Mouse (Mus musculus): ENCODE measurements around the gene Ptprr. TPM values are rescaled to one million over a fixed set of nuclear protein-coding genes. Genes with fewer than 3 reads are reported as not detected.

The Ptprr gene
- total RNA-seq, 2 experiments from 2014 or later, result 17.0 to 18.5 TPM

GRCm38 (mm10) chr10:116196596-116197415 is 178.8 kb downstream of the Ptprr start:
- peak; percentile 29 to 33 for DNase-seq (ENCODE audit: low spot score in 2 of 2)

- DNase-seq (ENCODE audit: low spot score in 2 of 2), result no peak
Measured at GRCm38 (mm10) chr10:116197416-116197939, 179.5 kb downstream of the Ptprr start.

- no peak for DNase-seq (ENCODE audit: low spot score in 2 of 2)
Measured at GRCm38 (mm10) chr10:116199035-116199434, 181.0 kb downstream of the Ptprr start.

- no peak for DNase-seq (ENCODE audit: low spot score in 2 of 2)
Measured at GRCm38 (mm10) chr10:116201542-116201941, 183.5 kb downstream of the Ptprr start.

GRCm38 (mm10) chr10:116205580-116206358 is 187.8 kb downstream of the Ptprr start:
- DNase-seq (ENCODE audit: low spot score in 2 of 2), result no peak

- no peak for DNase-seq (ENCODE audit: low spot score in 2 of 2)
Measured at GRCm38 (mm10) chr10:116206449-116206848, 188.4 kb downstream of the Ptprr start.

- peak; percentile 45 to 61 for DNase-seq (ENCODE audit: low spot score in 2 of 2)
Measured at GRCm38 (mm10) chr10:116207987-116208726, 190.1 kb downstream of the Ptprr start.

GRCm38 (mm10) chr10:116208727-116209115 is 190.7 kb downstream of the Ptprr start:
- no peak for DNase-seq (ENCODE audit: low spot score in 2 of 2)

GRCm38 (mm10) chr10:116212127-116212526 is 194.1 kb downstream of the Ptprr start:
- DNase-seq (ENCODE audit: low spot score in 2 of 2), result no peak

- no peak for DNase-seq (ENCODE audit: low spot score in 2 of 2)
Measured at GRCm38 (mm10) chr10:116220336-116221118, 202.5 kb downstream of the Ptprr start.

- no peak for DNase-seq (ENCODE audit: low spot score in 2 of 2)
Measured at GRCm38 (mm10) chr10:116235299-116235698, 217.3 kb downstream of the Ptprr start.

- no peak for DNase-seq (ENCODE audit: low spot score in 2 of 2)
Measured at GRCm38 (mm10) chr10:116242200-116242599, 224.2 kb downstream of the Ptprr start.

GRCm38 (mm10) chr10:116243373-116243772 is 225.4 kb downstream of the Ptprr start:
- no peak for DNase-seq (ENCODE audit: low spot score in 2 of 2)

GRCm38 (mm10) chr10:116245632-116246031 is 227.6 kb downstream of the Ptprr start:
- no peak for DNase-seq (ENCODE audit: low spot score in 2 of 2)

GRCm38 (mm10) chr10:116252668-116253067 is 234.7 kb downstream of the Ptprr start:
- DNase-seq (ENCODE audit: low spot score in 2 of 2), result no peak

GRCm38 (mm10) chr10:116253972-116254371 is 236.0 kb downstream of the Ptprr start:
- DNase-seq (ENCODE audit: low spot score in 2 of 2), result no peak

GRCm38 (mm10) chr10:116259298-116259697 is 241.3 kb downstream of the Ptprr start:
- no peak for DNase-seq (ENCODE audit: low spot score in 2 of 2)

GRCm38 (mm10) chr10:116260658-116261433 is 242.8 kb downstream of the Ptprr start:
- DNase-seq (ENCODE audit: low spot score in 2 of 2), result peak; percentile 10 to 46

- DNase-seq (ENCODE audit: low spot score in 2 of 2), result no peak
Measured at GRCm38 (mm10) chr10:116261559-116261958, 243.5 kb downstream of the Ptprr start.

- DNase-seq (ENCODE audit: low spot score in 2 of 2), result no peak
Measured at GRCm38 (mm10) chr10:116264521-116264920, 246.5 kb downstream of the Ptprr start.

All from left cerebral cortex, adult 18-20 months (tissue).